Mouse (Mus musculus): ENCODE results near the gene Frmd5. TPM values are rescaled to one million over a fixed set of nuclear protein-coding genes. Genes with fewer than 3 reads are reported as not detected.
A peak's percentile ranks its signal among the peaks of the same experiment; 100 is the strongest.

Frmd5 gene
- polyA plus RNA-seq, 1 experiment from 2014 or later, result 4.9 TPM

DNA sequence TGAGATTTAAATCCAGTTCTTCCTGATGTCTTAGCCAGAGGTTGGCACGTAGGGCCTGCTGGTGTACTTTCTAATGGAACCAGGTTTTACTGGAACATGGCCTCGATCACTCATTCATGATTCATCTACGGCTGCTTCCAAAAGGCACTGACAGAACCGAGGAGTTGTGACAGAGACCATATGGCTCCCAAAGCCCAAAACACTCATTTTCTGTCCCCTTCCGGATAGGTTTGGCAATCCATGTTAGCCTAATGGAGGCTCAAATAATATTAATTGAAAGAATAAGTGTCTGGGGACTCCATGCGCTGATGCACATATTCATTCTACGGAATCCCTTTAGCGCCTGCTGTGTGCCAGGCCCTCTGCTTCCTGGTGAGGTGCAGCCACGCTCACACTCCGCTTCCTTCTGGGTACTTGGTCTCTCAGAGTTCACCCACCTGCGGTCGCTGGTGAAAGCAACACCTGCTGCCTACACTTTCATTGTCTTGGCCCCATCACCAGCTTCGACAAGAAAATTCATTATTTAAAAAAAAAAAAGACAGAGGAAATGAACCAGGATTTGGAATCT is 224.0 kb downstream of the Frmd5 start:
- H3K4me3 ChIP-seq (ENCODE audit: low read depth, low read length), result no peak overlapping the region
- H3K4me1 ChIP-seq (ENCODE audit: control insufficient read depth, insufficient read depth, low read length), result 0 out of 2 replicates have a peak, but pooled peaks cover 2% of the 10 kb centered on the region
- WGBS, result 87% methylated on average over 13 of the region's 13 CpGs
- H3K9ac ChIP-seq (replicated peaks; ENCODE audit: low read length), result no peak overlapping the region
- no peaks in the 10 kb centered on the region for H3K27me3 ChIP-seq (ENCODE audit: control insufficient read depth, insufficient read depth, low read length)
- no peaks in the 10 kb centered on the region for H3K9me3 ChIP-seq (replicated peaks; ENCODE audit: control insufficient read depth, low read length)
- DNase-seq (ENCODE audit: low spot score) (no peak), ATAC-seq (replicated peaks; ENCODE audit: insufficient number of reproducible peaks, low FRiP score, low TSS enrichment, low read depth) (no peak)
- H3K36me3 ChIP-seq (replicated peaks; ENCODE audit: control insufficient read depth, insufficient read depth, low read depth, low read length), result no peaks in the 10 kb centered on the region
- no peak overlapping the region for H3K4me2 ChIP-seq (ENCODE audit: low read depth, low read length)
- H3K27ac ChIP-seq (replicated peaks; ENCODE audit: low read depth, low read length), result no peak overlapping the region

DNA sequence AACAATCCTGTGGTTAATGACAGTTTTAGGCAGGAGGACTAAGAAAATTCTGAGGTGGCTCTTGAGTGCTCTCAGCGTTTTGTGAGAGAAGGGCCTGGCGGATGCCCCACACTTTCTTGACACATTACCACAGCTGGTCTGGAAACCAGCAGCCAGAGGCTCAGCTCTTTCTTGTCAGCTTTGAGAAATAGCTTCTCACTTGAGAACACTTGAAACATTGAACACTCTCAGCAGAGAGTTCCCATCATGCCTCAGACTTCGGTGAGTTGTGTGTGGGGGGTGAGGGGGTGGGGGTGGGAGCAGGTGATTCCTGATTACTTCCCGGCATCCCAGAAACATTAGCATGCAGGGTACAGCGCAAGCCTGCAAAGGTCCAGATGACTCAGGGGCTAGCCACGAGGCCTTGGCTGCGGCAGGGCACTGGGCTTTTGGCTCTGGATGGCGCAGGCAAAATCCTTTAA is 231.1 kb downstream of the Frmd5 start:
- Histone ChIP-seq H3K4me1 (ENCODE audit: control insufficient read depth, insufficient read depth, low read length) (no peaks in the 10 kb centered on the region), H3K9me3 (replicated peaks; ENCODE audit: control insufficient read depth, low read length) (no peaks in the 10 kb centered on the region), H3K36me3 (replicated peaks; ENCODE audit: control insufficient read depth, insufficient read depth, low read depth, low read length) (no peaks in the 10 kb centered on the region), H3K9ac (replicated peaks; ENCODE audit: low read length) (no peak overlapping the region), H3K27me3 (ENCODE audit: control insufficient read depth, insufficient read depth, low read length) (no peaks in the 10 kb centered on the region), H3K4me3 (ENCODE audit: low read depth, low read length) (no peak overlapping the region), H3K27ac (replicated peaks; ENCODE audit: low read depth, low read length) (no peak overlapping the region), H3K4me2 (ENCODE audit: low read depth, low read length) (no peak overlapping the region)
- DNase-seq (ENCODE audit: low spot score), result no peak
- ATAC-seq (replicated peaks; ENCODE audit: insufficient number of reproducible peaks, low FRiP score, low TSS enrichment, low read depth), result no peak; the same call in 1 of the 2 replicates
- WGBS, result 63% methylated on average over 8 of the region's 8 CpGs

DNA sequence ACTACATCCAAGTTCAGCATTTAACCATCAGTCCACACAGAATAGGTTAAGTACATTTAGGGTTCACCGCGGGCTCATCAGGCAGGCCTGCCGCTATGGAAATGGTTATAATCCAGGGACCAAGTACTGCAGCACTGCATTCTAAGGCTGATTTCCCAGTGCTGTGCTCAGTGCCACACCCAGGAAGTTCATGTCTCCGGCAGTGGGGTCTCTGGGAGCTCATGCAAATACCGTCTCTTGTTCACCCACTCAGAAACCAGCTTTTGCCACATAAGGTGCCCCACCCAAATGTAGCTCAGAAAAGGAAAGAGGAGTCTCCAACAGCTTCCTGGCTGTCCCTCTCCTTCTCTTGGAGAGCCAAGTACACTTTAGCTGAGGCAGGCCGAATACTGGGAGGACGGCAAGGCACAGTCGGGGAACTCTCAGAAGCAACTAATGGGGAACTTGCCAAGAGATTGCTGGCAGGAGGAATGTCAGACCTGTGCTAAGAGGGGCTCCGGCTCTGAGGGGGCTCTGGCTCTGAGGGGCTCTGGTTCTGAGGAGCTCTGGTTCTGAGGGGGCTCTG is 232.7 kb downstream of the Frmd5 start:
- WGBS, result 78% methylated on average over 9 of the region's 9 CpGs
- Histone ChIP-seq H3K9me3 (replicated peaks; ENCODE audit: control insufficient read depth, low read length) (no peaks in the 10 kb centered on the region), H3K27ac (replicated peaks; ENCODE audit: low read depth, low read length) (no peak overlapping the region), H3K9ac (replicated peaks; ENCODE audit: low read length) (no peak overlapping the region), H3K4me1 (ENCODE audit: control insufficient read depth, insufficient read depth, low read length) (no peaks in the 10 kb centered on the region), H3K36me3 (replicated peaks; ENCODE audit: control insufficient read depth, insufficient read depth, low read depth, low read length) (no peaks in the 10 kb centered on the region), H3K4me2 (ENCODE audit: low read depth, low read length) (no peak overlapping the region), H3K4me3 (ENCODE audit: low read depth, low read length) (no peak overlapping the region), H3K27me3 (ENCODE audit: control insufficient read depth, insufficient read depth, low read length) (no peaks in the 10 kb centered on the region)
- no peak for DNase-seq (ENCODE audit: low spot score)
- no peak for ATAC-seq (replicated peaks; ENCODE audit: insufficient number of reproducible peaks, low FRiP score, low TSS enrichment, low read depth)

DNA sequence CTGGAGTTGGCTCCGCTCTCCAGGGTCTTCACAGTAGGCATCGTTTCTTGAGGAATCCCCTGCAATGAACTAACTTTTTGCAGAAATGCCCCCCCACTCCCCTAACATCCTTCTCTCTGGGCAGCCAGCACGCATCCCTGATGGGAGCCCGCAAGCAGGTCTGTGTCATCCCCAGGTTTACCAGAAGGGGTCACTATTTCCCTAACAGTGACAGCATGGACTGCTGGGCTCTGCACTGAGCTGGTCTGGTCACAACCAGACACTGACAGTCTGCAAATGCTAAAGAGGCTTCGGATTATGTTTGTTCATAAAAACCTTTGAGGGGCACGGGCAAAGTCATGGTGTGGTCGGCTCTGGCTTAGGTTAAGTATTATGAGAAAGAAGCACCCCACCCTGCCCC is 235.1 kb downstream of the Frmd5 start:
- ATAC-seq (replicated peaks; ENCODE audit: insufficient number of reproducible peaks, low FRiP score, low TSS enrichment, low read depth), result peak; percentile 85
- DNase-seq (ENCODE audit: low spot score), result peak; percentile 91
- Histone ChIP-seq H3K4me3 (ENCODE audit: low read depth, low read length) (no peak overlapping the region), H3K27ac (replicated peaks; ENCODE audit: low read depth, low read length) (no peak overlapping the region), H3K9me3 (replicated peaks; ENCODE audit: control insufficient read depth, low read length) (no peaks in the 10 kb centered on the region), H3K4me2 (ENCODE audit: low read depth, low read length) (no peak overlapping the region), H3K9ac (replicated peaks; ENCODE audit: low read length) (no peak overlapping the region), H3K36me3 (replicated peaks; ENCODE audit: control insufficient read depth, insufficient read depth, low read depth, low read length) (no peaks in the 10 kb centered on the region), H3K27me3 (ENCODE audit: control insufficient read depth, insufficient read depth, low read length) (no peaks in the 10 kb centered on the region), H3K4me1 (ENCODE audit: control insufficient read depth, insufficient read depth, low read length) (no peaks in the 10 kb centered on the region)
- WGBS, result 19% methylated on average over 7 of the region's 7 CpGs

DNA sequence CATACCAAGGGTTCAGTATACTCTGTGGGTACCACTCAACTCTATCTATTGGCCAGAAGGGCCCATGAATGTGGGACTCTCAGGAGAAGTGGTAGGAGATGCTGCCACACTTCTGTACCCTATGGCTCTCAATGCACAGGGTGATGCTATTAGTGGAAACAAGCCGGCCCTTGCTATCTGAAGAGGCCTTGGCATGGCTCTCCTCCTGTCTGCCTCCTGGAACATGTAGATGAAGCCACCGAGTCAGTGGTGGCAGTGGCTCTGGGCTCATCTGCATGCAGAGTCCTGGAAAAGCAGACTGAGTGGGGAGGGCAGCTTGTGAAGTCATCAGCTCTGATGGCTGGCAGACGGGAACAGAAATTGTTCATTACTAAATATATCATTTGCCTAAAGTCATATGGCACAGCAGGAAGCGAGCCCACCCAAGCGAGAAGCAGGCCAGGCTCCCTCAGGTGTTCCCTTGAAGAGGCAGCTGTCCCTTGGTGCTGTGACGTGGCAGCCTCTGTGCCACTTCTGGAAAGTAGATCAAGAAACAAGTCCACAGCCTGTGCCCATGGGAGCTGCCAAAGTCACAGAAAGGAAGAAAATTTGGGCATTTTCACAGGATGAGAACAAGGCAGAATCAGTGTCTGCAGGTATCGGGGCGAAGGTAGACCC is 235.8 kb downstream of the Frmd5 start:
- no peaks in the 10 kb centered on the region for H3K27me3 ChIP-seq (ENCODE audit: control insufficient read depth, insufficient read depth, low read length)
- no peaks in the 10 kb centered on the region for H3K4me1 ChIP-seq (ENCODE audit: control insufficient read depth, insufficient read depth, low read length)
- no peak overlapping the region for H3K27ac ChIP-seq (replicated peaks; ENCODE audit: low read depth, low read length)
- H3K9ac ChIP-seq (replicated peaks; ENCODE audit: low read length), result no peak overlapping the region
- no peak overlapping the region for H3K4me2 ChIP-seq (ENCODE audit: low read depth, low read length)
- H3K9me3 ChIP-seq (replicated peaks; ENCODE audit: control insufficient read depth, low read length), result no peaks in the 10 kb centered on the region
- WGBS, result 76% methylated on average over 8 of the region's 8 CpGs
- no peak for ATAC-seq (replicated peaks; ENCODE audit: insufficient number of reproducible peaks, low FRiP score, low TSS enrichment, low read depth)
- no peaks in the 10 kb centered on the region for H3K36me3 ChIP-seq (replicated peaks; ENCODE audit: control insufficient read depth, insufficient read depth, low read depth, low read length)
- H3K4me3 ChIP-seq (ENCODE audit: low read depth, low read length), result no peak overlapping the region
- DNase-seq (ENCODE audit: low spot score), result no peak

DNA sequence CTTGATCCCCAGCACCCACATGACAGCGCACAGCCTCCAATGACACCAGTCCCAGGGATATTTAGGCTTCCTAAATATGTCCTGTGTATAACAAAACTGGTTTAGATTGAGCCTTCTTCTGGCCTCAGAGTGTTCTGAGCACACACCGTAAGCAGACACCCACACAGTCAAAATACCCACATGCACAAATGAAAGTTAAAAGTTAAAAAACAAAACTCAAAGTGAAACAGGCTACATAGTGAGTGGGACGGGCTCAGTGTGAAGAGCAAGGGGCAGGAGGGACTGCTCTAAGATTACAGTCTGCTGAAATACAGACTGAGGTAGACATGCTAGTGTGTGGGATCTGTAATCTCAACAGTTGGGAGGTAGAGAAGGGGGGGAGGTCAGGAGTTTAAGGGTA is 236.8 kb downstream of the Frmd5 start:
- DNase-seq (ENCODE audit: low spot score) (no peak), ATAC-seq (replicated peaks; ENCODE audit: insufficient number of reproducible peaks, low FRiP score, low TSS enrichment, low read depth) (no peak)
- Histone ChIP-seq H3K27me3 (ENCODE audit: control insufficient read depth, insufficient read depth, low read length) (no peaks in the 10 kb centered on the region), H3K4me3 (ENCODE audit: low read depth, low read length) (no peak overlapping the region), H3K4me2 (ENCODE audit: low read depth, low read length) (no peak overlapping the region), H3K27ac (replicated peaks; ENCODE audit: low read depth, low read length) (no peak overlapping the region), H3K9me3 (replicated peaks; ENCODE audit: control insufficient read depth, low read length) (no peaks in the 10 kb centered on the region), H3K36me3 (replicated peaks; ENCODE audit: control insufficient read depth, insufficient read depth, low read depth, low read length) (no peaks in the 10 kb centered on the region), H3K9ac (replicated peaks; ENCODE audit: low read length) (no peak overlapping the region), H3K4me1 (ENCODE audit: control insufficient read depth, insufficient read depth, low read length) (no peaks in the 10 kb centered on the region)
- 83% methylated on average over 3 of the region's 3 CpGs for WGBS

DNA sequence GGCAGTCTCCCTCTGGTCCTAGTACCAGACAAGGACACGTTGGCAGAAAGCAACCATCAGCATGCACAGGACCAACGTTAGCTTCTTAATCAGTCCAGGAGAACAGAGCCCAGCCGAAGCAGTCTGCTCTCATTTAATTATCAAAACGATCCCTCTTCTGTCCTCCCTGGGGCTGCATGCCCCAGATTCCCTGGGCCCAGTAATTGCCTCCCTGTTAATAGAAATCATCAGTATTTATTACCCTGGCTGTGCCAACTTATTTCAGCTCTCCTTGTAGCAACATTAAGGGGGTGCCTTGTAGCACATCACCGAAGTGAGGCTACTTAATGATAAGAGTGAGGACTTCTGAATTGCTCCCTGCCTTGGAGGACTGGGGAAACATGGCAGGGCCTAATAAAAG is 241.0 kb downstream of the Frmd5 start:
- DNase-seq (ENCODE audit: low spot score) (no peak), ATAC-seq (replicated peaks; ENCODE audit: insufficient number of reproducible peaks, low FRiP score, low TSS enrichment, low read depth) (no peak)
- WGBS, result 65% methylated on average over 5 of the region's 5 CpGs
- H3K27me3 ChIP-seq (ENCODE audit: control insufficient read depth, insufficient read depth, low read length), result no peaks in the 10 kb centered on the region
- no peaks in the 10 kb centered on the region for H3K4me1 ChIP-seq (ENCODE audit: control insufficient read depth, insufficient read depth, low read length)
- H3K9me3 ChIP-seq (replicated peaks; ENCODE audit: control insufficient read depth, low read length), result no peaks in the 10 kb centered on the region
- no peaks in the 10 kb centered on the region for H3K36me3 ChIP-seq (replicated peaks; ENCODE audit: control insufficient read depth, insufficient read depth, low read depth, low read length)
- H3K9ac ChIP-seq (replicated peaks; ENCODE audit: low read length), result no peak overlapping the region
- H3K4me2 ChIP-seq (ENCODE audit: low read depth, low read length), result no peak overlapping the region
- H3K4me3 ChIP-seq (ENCODE audit: low read depth, low read length), result no peak overlapping the region
- H3K27ac ChIP-seq (replicated peaks; ENCODE audit: low read depth, low read length), result no peak overlapping the region

DNA sequence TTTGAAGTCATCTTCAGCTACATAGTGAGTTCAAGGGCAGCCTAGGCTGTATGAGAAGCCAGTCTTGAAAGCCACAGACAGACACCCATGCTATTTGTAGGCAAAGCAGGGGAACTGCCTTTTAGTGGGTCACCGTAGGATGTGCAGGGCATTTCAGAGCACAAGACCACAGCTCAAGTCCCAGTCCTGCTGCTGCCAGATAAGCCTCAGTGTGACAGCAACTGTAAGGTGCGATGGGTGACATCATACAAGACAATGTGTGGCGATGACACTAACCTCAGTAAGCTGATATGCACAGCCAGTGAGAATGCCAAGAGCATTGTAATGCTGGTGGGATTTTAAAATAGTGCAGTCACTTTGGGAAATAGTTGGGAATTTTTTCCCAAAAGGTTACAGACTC is 243.8 kb downstream of the Frmd5 start:
- ATAC-seq (replicated peaks; ENCODE audit: insufficient number of reproducible peaks, low FRiP score, low TSS enrichment, low read depth), result no peak
- Histone ChIP-seq H3K9ac (replicated peaks; ENCODE audit: low read length) (no peak overlapping the region), H3K4me3 (ENCODE audit: low read depth, low read length) (no peak overlapping the region), H3K4me1 (ENCODE audit: control insufficient read depth, insufficient read depth, low read length) (no peaks in the 10 kb centered on the region), H3K9me3 (replicated peaks; ENCODE audit: control insufficient read depth, low read length) (no peaks in the 10 kb centered on the region), H3K4me2 (ENCODE audit: low read depth, low read length) (no peak overlapping the region), H3K27me3 (ENCODE audit: control insufficient read depth, insufficient read depth, low read length) (no peaks in the 10 kb centered on the region), H3K27ac (replicated peaks; ENCODE audit: low read depth, low read length) (no peak overlapping the region), H3K36me3 (replicated peaks; ENCODE audit: control insufficient read depth, insufficient read depth, low read depth, low read length) (no peaks in the 10 kb centered on the region)
- no peak for DNase-seq (ENCODE audit: low spot score)
- WGBS, result 95% methylated on average over 3 of the region's 3 CpGs
